Mouse (Mus musculus): Measurements from ENCODE around the gene Acap3. TPM values are rescaled to one million over a fixed set of nuclear protein-coding genes. Genes with fewer than 3 reads are reported as not detected.
A peak's percentile ranks its signal among the peaks of the same experiment; 100 is the strongest.

Gene Acap3
- polyA plus RNA-seq, 1 experiment from 2014 or later = 18.0 TPM

- H3K27ac ChIP-seq (ENCODE audit: low read length) = peak within 1 kb of the TSS; percentile 48
- no peaks in the 10 kb centered on the region for H3K27me3 ChIP-seq (ENCODE audit: control insufficient read depth, insufficient read depth, low read length)
- peak within 1 kb of the TSS; percentile 92 for H3K9ac ChIP-seq (ENCODE audit: low read length)
- H3K9me3 ChIP-seq (replicated peaks; ENCODE audit: control insufficient read depth, low read length) = no peaks in the 10 kb centered on the region
- under 1% methylated on average over 60 of the region's 63 CpGs for WGBS
- H3K4me1 ChIP-seq (ENCODE audit: control insufficient read depth, insufficient read depth, low read length) = peaks cover 7% of the 10 kb centered on the region; the same call in 1 of the 2 replicates
- peak within 1 kb of the TSS; percentile 75 for H3K4me2 ChIP-seq (ENCODE audit: low read depth, low read length)
- peak within 1 kb of the TSS; percentile 84 for H3K4me3 ChIP-seq (replicated peaks; ENCODE audit: low read length)
- peaks cover 12% of the 10 kb centered on the region for H3K36me3 ChIP-seq (ENCODE audit: control insufficient read depth, insufficient read depth, low read length)
- ATAC-seq (ENCODE audit: insufficient read depth, low FRiP score) = peak; percentile 96
Measured at GRCm38 (mm10) chr4:155869317-155870033, 22.1 kb upstream of the Acap3 start, which contains the start of the genes Cptp and Ints11. Gene Cptp, minus strand, starts transcription at chr4:155869440. Gene Ints11, plus strand, starts transcription at chr4:155869546.

- no peak for ATAC-seq (ENCODE audit: insufficient read depth, low FRiP score)
- H3K27ac ChIP-seq (ENCODE audit: low read length) = no peak overlapping the region
- no peak overlapping the region for H3K9ac ChIP-seq (ENCODE audit: low read length)
- no peak overlapping the region for H3K4me2 ChIP-seq (ENCODE audit: low read depth, low read length)
- H3K27me3 ChIP-seq (ENCODE audit: control insufficient read depth, insufficient read depth, low read length) = no peaks in the 10 kb centered on the region
- H3K4me1 ChIP-seq (ENCODE audit: control insufficient read depth, insufficient read depth, low read length) = peaks cover 7% of the 10 kb centered on the region; the same call in 1 of the 2 replicates
- H3K9me3 ChIP-seq (replicated peaks; ENCODE audit: control insufficient read depth, low read length) = no peaks in the 10 kb centered on the region
- no peak overlapping the region for H3K4me3 ChIP-seq (replicated peaks; ENCODE audit: low read length)
- 84% methylated on average over 7 of the region's 7 CpGs for WGBS
- H3K36me3 ChIP-seq (ENCODE audit: control insufficient read depth, insufficient read depth, low read length) = peaks cover 18% of the 10 kb centered on the region; the same call in 1 of the 2 replicates
Measured at GRCm38 (mm10) chr4:155871404-155871803, 20.2 kb upstream of the Acap3 start.

GRCm38 (mm10) chr4:155883587-155883986 is 8.0 kb upstream of the Acap3 start:
- Histone ChIP-seq H3K9me3 (replicated peaks; ENCODE audit: control insufficient read depth, low read length) (no peaks in the 10 kb centered on the region), H3K36me3 (ENCODE audit: control insufficient read depth, insufficient read depth, low read length) (peaks cover 13% of the 10 kb centered on the region; the same call in 1 of the 2 replicates), H3K27me3 (ENCODE audit: control insufficient read depth, insufficient read depth, low read length) (no peaks in the 10 kb centered on the region), H3K4me2 (ENCODE audit: low read depth, low read length) (no peak overlapping the region), H3K4me3 (replicated peaks; ENCODE audit: low read length) (no peak overlapping the region), H3K27ac (ENCODE audit: low read length) (peak overlapping the region; percentile 38; the same call in 1 of the 2 replicates), H3K4me1 (ENCODE audit: control insufficient read depth, insufficient read depth, low read length) (no peaks in the 10 kb centered on the region), H3K9ac (ENCODE audit: low read length) (no peak overlapping the region)
- 81% methylated on average over 3 of the region's 3 CpGs for WGBS
- no peak for ATAC-seq (ENCODE audit: insufficient read depth, low FRiP score)

- 93% methylated on average over 5 of the region's 5 CpGs for WGBS
- no peak for ATAC-seq (ENCODE audit: insufficient read depth, low FRiP score)
- Histone ChIP-seq H3K9me3 (replicated peaks; ENCODE audit: control insufficient read depth, low read length) (no peaks in the 10 kb centered on the region), H3K9ac (ENCODE audit: low read length) (no peak overlapping the region), H3K4me3 (replicated peaks; ENCODE audit: low read length) (no peak overlapping the region), H3K4me1 (ENCODE audit: control insufficient read depth, insufficient read depth, low read length) (peaks cover 9% of the 10 kb centered on the region; the same call in 1 of the 2 replicates), H3K36me3 (ENCODE audit: control insufficient read depth, insufficient read depth, low read length) (peaks cover 17% of the 10 kb centered on the region; the same call in 1 of the 2 replicates), H3K4me2 (ENCODE audit: low read depth, low read length) (no peak overlapping the region), H3K27ac (ENCODE audit: low read length) (no peak overlapping the region), H3K27me3 (ENCODE audit: control insufficient read depth, insufficient read depth, low read length) (no peaks in the 10 kb centered on the region)
Measured at GRCm38 (mm10) chr4:155886330-155886729, 5.3 kb upstream of the Acap3 start.

- 87% methylated on average over 10 of the region's 10 CpGs for WGBS
- no peak for ATAC-seq (ENCODE audit: insufficient read depth, low FRiP score)
- peaks cover 17% of the 10 kb centered on the region; the same call in 1 of the 2 replicates for H3K36me3 ChIP-seq (ENCODE audit: control insufficient read depth, insufficient read depth, low read length)
- H3K9me3 ChIP-seq (replicated peaks; ENCODE audit: control insufficient read depth, low read length) = no peaks in the 10 kb centered on the region
- H3K4me2 ChIP-seq (ENCODE audit: low read depth, low read length) = no peak overlapping the region
- no peak overlapping the region for H3K27ac ChIP-seq (ENCODE audit: low read length)
- no peak overlapping the region for H3K9ac ChIP-seq (ENCODE audit: low read length)
- H3K4me1 ChIP-seq (ENCODE audit: control insufficient read depth, insufficient read depth, low read length) = peaks cover 9% of the 10 kb centered on the region; the same call in 1 of the 2 replicates
- no peak overlapping the region for H3K4me3 ChIP-seq (replicated peaks; ENCODE audit: low read length)
- no peaks in the 10 kb centered on the region for H3K27me3 ChIP-seq (ENCODE audit: control insufficient read depth, insufficient read depth, low read length)
Measured at GRCm38 (mm10) chr4:155887674-155888073, 3.9 kb upstream of the Acap3 start.

- Histone ChIP-seq H3K36me3 (ENCODE audit: control insufficient read depth, insufficient read depth, low read length) (peaks cover 17% of the 10 kb centered on the region; the same call in 1 of the 2 replicates), H3K4me3 (replicated peaks; ENCODE audit: low read length) (no peak overlapping the region), H3K4me2 (ENCODE audit: low read depth, low read length) (no peak overlapping the region), H3K4me1 (ENCODE audit: control insufficient read depth, insufficient read depth, low read length) (peaks cover 13% of the 10 kb centered on the region; the same call in 1 of the 2 replicates), H3K9me3 (replicated peaks; ENCODE audit: control insufficient read depth, low read length) (no peaks in the 10 kb centered on the region), H3K9ac (ENCODE audit: low read length) (no peak overlapping the region), H3K27me3 (ENCODE audit: control insufficient read depth, insufficient read depth, low read length) (no peaks in the 10 kb centered on the region), H3K27ac (ENCODE audit: low read length) (no peak overlapping the region)
- 93% methylated on average over 9 of the region's 9 CpGs for WGBS
- ATAC-seq (ENCODE audit: insufficient read depth, low FRiP score) = no peak
Measured at GRCm38 (mm10) chr4:155888181-155888580, 3.4 kb upstream of the Acap3 start.

- no peak overlapping the region for H3K9ac ChIP-seq (ENCODE audit: low read length)
- no peak overlapping the region for H3K27ac ChIP-seq (ENCODE audit: low read length)
- 81% methylated on average over 5 of the region's 5 CpGs for WGBS
- H3K9me3 ChIP-seq (replicated peaks; ENCODE audit: control insufficient read depth, low read length) = no peaks in the 10 kb centered on the region
- no peak for ATAC-seq (ENCODE audit: insufficient read depth, low FRiP score)
- H3K27me3 ChIP-seq (ENCODE audit: control insufficient read depth, insufficient read depth, low read length) = no peaks in the 10 kb centered on the region
- H3K4me2 ChIP-seq (ENCODE audit: low read depth, low read length) = no peak overlapping the region
- peaks cover 17% of the 10 kb centered on the region; the same call in 1 of the 2 replicates for H3K36me3 ChIP-seq (ENCODE audit: control insufficient read depth, insufficient read depth, low read length)
- peaks cover 24% of the 10 kb centered on the region for H3K4me1 ChIP-seq (ENCODE audit: control insufficient read depth, insufficient read depth, low read length)
- no peak overlapping the region for H3K4me3 ChIP-seq (replicated peaks; ENCODE audit: low read length)
Measured at GRCm38 (mm10) chr4:155889316-155889715, 2.3 kb upstream of the Acap3 start.

- no peak for ATAC-seq (ENCODE audit: insufficient read depth, low FRiP score)
- WGBS = under 1% methylated on average over 34 of the region's 34 CpGs
- H3K36me3 ChIP-seq (ENCODE audit: control insufficient read depth, insufficient read depth, low read length) = 0 out of 2 replicates have a peak, but pooled peaks cover 8% of the 10 kb centered on the region
- H3K9me3 ChIP-seq (replicated peaks; ENCODE audit: control insufficient read depth, low read length) = no peaks in the 10 kb centered on the region
- peak overlapping the region; percentile 85 for H3K9ac ChIP-seq (ENCODE audit: low read length)
- 0 out of 2 replicates have a peak overlapping the region, but pooled peaks have one; percentile 98 for H3K27ac ChIP-seq (ENCODE audit: low read length)
- peak overlapping the region; percentile 91 for H3K4me3 ChIP-seq (replicated peaks; ENCODE audit: low read length)
- no peaks in the 10 kb centered on the region for H3K27me3 ChIP-seq (ENCODE audit: control insufficient read depth, insufficient read depth, low read length)
- peaks cover 34% of the 10 kb centered on the region for H3K4me1 ChIP-seq (ENCODE audit: control insufficient read depth, insufficient read depth, low read length)
- H3K4me2 ChIP-seq (ENCODE audit: low read depth, low read length) = peak overlapping the region; percentile 96
Measured at GRCm38 (mm10) chr4:155891011-155891471, 581 bp upstream of the Acap3 start.

- Histone ChIP-seq H3K9me3 (replicated peaks; ENCODE audit: control insufficient read depth, low read length) (no peaks in the 10 kb centered on the region), H3K4me3 (replicated peaks; ENCODE audit: low read length) (peak overlapping the region; percentile 91), H3K4me2 (ENCODE audit: low read depth, low read length) (peak overlapping the region; percentile 96), H3K27ac (ENCODE audit: low read length) (peak overlapping the region; percentile 98), H3K4me1 (ENCODE audit: control insufficient read depth, insufficient read depth, low read length) (peaks cover 34% of the 10 kb centered on the region), H3K36me3 (ENCODE audit: control insufficient read depth, insufficient read depth, low read length) (peaks cover 11% of the 10 kb centered on the region; the same call in 1 of the 2 replicates), H3K9ac (ENCODE audit: low read length) (peak overlapping the region; percentile 95), H3K27me3 (ENCODE audit: control insufficient read depth, insufficient read depth, low read length) (no peaks in the 10 kb centered on the region)
- peak; percentile 89 for ATAC-seq (ENCODE audit: insufficient read depth, low FRiP score)
- under 1% methylated on average over 54 of the region's 56 CpGs for WGBS
Measured at GRCm38 (mm10) chr4:155892017-155892416, 395 bp downstream of the Acap3 start.
